Mouse (Mus musculus) MEL (cell line): ENCODE data around the gene Nudt16. TPM values are rescaled to one million over a fixed set of nuclear protein-coding genes. Genes with fewer than 3 reads are reported as not detected.

Experiments
- DNase-seq: peaks from one replicate; pipeline ENCODE4 v3.0.0; 2011; ENCODE audit warnings: low read depth, low spot score
- H3K27ac ChIP-seq: 2 replicates; pipeline ENCODE4 v1.5.1; 2012; ENCODE audit warnings: low read depth, mild to moderate bottlenecking, control low read depth, low read length, moderate library complexity; ENCODE audit not compliant: control insufficient read depth
- H3K27me3 ChIP-seq, 2 experiments: fragments of 150-350 bp in 1 of 2; sonication (generic) in 1 of 2; 2 replicates each; pipeline ENCODE4 v1.6.1; 2012; ENCODE audit warnings: low read length in 2 of 2, mild to moderate bottlenecking in 2 of 2, improper control_type of control experiment in 1 of 2, moderate library complexity in 1 of 2; ENCODE audit not compliant: insufficient read depth in 2 of 2, control insufficient read depth in 1 of 2
- H3K36me3 ChIP-seq, 2 experiments: 2 replicates each; pipeline ENCODE4 v1.6.1; 2012 to 2014; ENCODE audit warnings: low read length in 2 of 2, improper control_type of control experiment in 1 of 2, inconsistent platforms in 1 of 2, mild to moderate bottlenecking in 1 of 2; ENCODE audit not compliant: insufficient read depth in 2 of 2, control insufficient read depth in 1 of 2
- H3K4me1 ChIP-seq, 2 experiments: fragments of 150-350 bp in 1 of 2; sonication (generic) in 1 of 2; 2 replicates each; pipeline ENCODE4 v1.6.1; 2012; ENCODE audit warnings: low read length in 2 of 2, improper control_type of control experiment in 1 of 2, mild to moderate bottlenecking in 1 of 2; ENCODE audit not compliant: insufficient read depth in 2 of 2, control insufficient read depth in 1 of 2
- H3K4me3 ChIP-seq, 2 experiments: fragments of 150-350 bp in 1 of 2; sonication (generic) in 1 of 2; 2 replicates each; pipeline ENCODE4 v1.5.1; 2012; ENCODE audit warnings: low read depth in 2 of 2, low read length in 2 of 2, mild to moderate bottlenecking in 2 of 2, moderate library complexity in 2 of 2, control low read depth in 1 of 2, improper control_type of control experiment in 1 of 2; ENCODE audit not compliant: control insufficient read depth in 1 of 2, insufficient read depth in 1 of 2
- H3K79me2 ChIP-seq: 2 replicates; pipeline ENCODE4 v1.6.1; 2012; ENCODE audit warnings: mild to moderate bottlenecking, low read length, moderate library complexity; ENCODE audit not compliant: control insufficient read depth, poor library complexity, insufficient read depth
- H3K9ac ChIP-seq: 2 replicates; pipeline ENCODE4 v1.6.1; 2012; ENCODE audit warnings: low read depth, mild to moderate bottlenecking, control low read depth, low read length, moderate library complexity; ENCODE audit not compliant: control insufficient read depth, poor library complexity, severe bottlenecking
- H3K9me3 ChIP-seq: fragments of 150-350 bp; sonication (generic); replicated peaks from 2 replicates; pipeline ENCODE4 v1.6.1; 2012; ENCODE audit warnings: mild to moderate bottlenecking, low read length, improper control_type of control experiment, moderate library complexity; ENCODE audit not compliant: insufficient read depth
- BHLHE40 ChIP-seq: IDR thresholded peaks from 2 replicates; pipeline ENCODE4 v1.6.1; 2012; ENCODE audit warnings: low read depth, mild to moderate bottlenecking, inconsistent platforms, low read length, improper control_type of control experiment, borderline replicate concordance
- EP300 ChIP-seq, 2 experiments: IDR thresholded peaks; 2 replicates each; pipeline ENCODE4 v1.6.1; 2011; ENCODE audit warnings: improper control_type of control experiment in 2 of 2, low read length in 2 of 2, low read depth in 1 of 2, mild to moderate bottlenecking in 1 of 2
- ETS1 ChIP-seq: IDR thresholded peaks from 2 replicates; pipeline ENCODE4 v1.6.1; 2012; ENCODE audit warnings: low read depth, mild to moderate bottlenecking, inconsistent platforms, low read length, improper control_type of control experiment, moderate library complexity
- GABPA ChIP-seq: IDR thresholded peaks from 2 replicates; pipeline ENCODE4 v1.6.1; 2012; ENCODE audit warnings: low read depth, mild to moderate bottlenecking, inconsistent platforms, low read length, improper control_type of control experiment, moderate library complexity
- GATA1 ChIP-seq: IDR thresholded peaks from 2 replicates; pipeline ENCODE4 v1.6.1; 2011; ENCODE audit warnings: low read depth, low read length, improper control_type of control experiment
- HCFC1 ChIP-seq: IDR thresholded peaks from 2 replicates; pipeline ENCODE4 v1.6.1; 2012; ENCODE audit warnings: low read depth, mild to moderate bottlenecking, inconsistent platforms, low read length, improper control_type of control experiment, moderate library complexity
- MAX ChIP-seq: IDR thresholded peaks from 2 replicates; pipeline ENCODE4 v1.6.1; 2011; ENCODE audit warnings: low read length, improper control_type of control experiment
- MAZ ChIP-seq: IDR thresholded peaks from 2 replicates; pipeline ENCODE4 v1.6.1; 2012; ENCODE audit warnings: low read depth, mild to moderate bottlenecking, inconsistent platforms, low read length, improper control_type of control experiment
- MYB ChIP-seq: IDR thresholded peaks from 2 replicates; pipeline ENCODE4 v1.6.1; 2011; ENCODE audit warnings: mild to moderate bottlenecking, low read depth, low read length, improper control_type of control experiment
- NELFE ChIP-seq: IDR thresholded peaks from 2 replicates; pipeline ENCODE4 v1.6.1; 2011; ENCODE audit warnings: low read depth, low read length, improper control_type of control experiment
- POLR2A ChIP-seq, 2 experiments: IDR thresholded peaks; 2 replicates each; pipeline ENCODE4 v1.6.1; 2011 to 2012; ENCODE audit warnings: low read length in 2 of 2, mild to moderate bottlenecking in 2 of 2, control low read depth in 1 of 2, improper control_type of control experiment in 1 of 2, low read depth in 1 of 2, moderate library complexity in 1 of 2; ENCODE audit not compliant: control insufficient read depth in 1 of 2, insufficient read depth in 1 of 2, poor library complexity in 1 of 2
- RAD21 ChIP-seq: IDR thresholded peaks from 2 replicates; pipeline ENCODE4 v1.6.1; 2011; ENCODE audit warnings: mild to moderate bottlenecking, low read depth, low read length, improper control_type of control experiment
- RCOR1 ChIP-seq: IDR thresholded peaks from 2 replicates; pipeline ENCODE4 v1.6.1; 2012; ENCODE audit warnings: low read depth, mild to moderate bottlenecking, inconsistent platforms, low read length, improper control_type of control experiment
- SIN3A ChIP-seq: IDR thresholded peaks from 2 replicates; pipeline ENCODE4 v1.6.1; 2012; ENCODE audit warnings: low read length, improper control_type of control experiment, inconsistent platforms
- SMC3 ChIP-seq: IDR thresholded peaks from 2 replicates; pipeline ENCODE4 v1.6.1; 2011; ENCODE audit warnings: low read depth, low read length, improper control_type of control experiment
- TCF12 ChIP-seq: IDR thresholded peaks from 2 replicates; pipeline ENCODE4 v1.6.1; 2014; ENCODE audit warnings: low read depth, mild to moderate bottlenecking, inconsistent platforms, low read length, improper control_type of control experiment, moderate library complexity
- polyA plus RNA-seq, 2 experiments: library from polyadenylated mRNA; stranded (reverse) in 1 of 2; unstranded in 1 of 2; fragments of >175 nt in 1 of 2; fragments of >200 nt in 1 of 2; gene quantifications; 2 replicates each; pipeline versions ENCODE4 v1.2.1 to v1.2.4; 2012; ENCODE audit warnings: low replicate concordance in 2 of 2, low read depth in 1 of 2; ENCODE audit not compliant: insufficient read length in 2 of 2, insufficient read depth in 1 of 2, missing spikeins in 1 of 2
- total RNA-seq: library from RNA; depleted of rRNA; stranded (reverse); fragments of 300-350 nt; gene quantifications from 2 replicates; pipeline ENCODE4 v1.2.3, GENCODE M21; 2012; rRNA removed

Gene Nudt16
- total and polyA plus RNA-seq, 3 experiments, result 3.4 to 8.2 TPM; not detected in 1

DNA sequence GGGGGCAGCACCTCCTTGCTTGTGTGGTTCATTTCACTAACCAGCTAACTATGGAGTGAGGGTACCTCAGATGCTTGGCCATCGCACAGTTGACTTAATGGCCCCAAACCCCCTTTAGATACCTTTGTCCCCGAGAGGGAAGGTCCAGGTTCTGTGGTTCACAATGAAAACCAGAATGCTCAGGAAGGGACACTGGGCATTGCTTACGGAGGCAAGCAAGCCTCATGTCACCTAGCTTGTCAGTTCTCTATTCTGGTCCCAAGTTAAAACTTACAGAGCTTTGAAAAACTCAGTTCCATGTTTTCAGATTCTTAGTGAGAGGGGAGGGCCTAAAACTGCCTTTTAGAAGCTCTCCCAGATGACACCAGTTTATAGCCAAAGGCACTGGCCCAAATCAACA, 51.4 kb downstream of the Nudt16 start:
- no peak overlapping the region for H3K27ac ChIP-seq
- H3K27me3 ChIP-seq, result no peaks in the 10 kb centered on the region
- no peak overlapping the region for H3K4me3 ChIP-seq
- no peaks in the 10 kb centered on the region; a peak in 1 of 4 replicates for H3K36me3 ChIP-seq
- H3K79me2 ChIP-seq, result no peaks in the 10 kb centered on the region
- H3K9ac ChIP-seq, result no peak overlapping the region
- DNase-seq, result no peak
- TF ChIP-seq HCFC1, result no peak
- TF ChIP-seq SMC3, result no peak
- no peak for TF ChIP-seq GABPA
- TF ChIP-seq MAX, result no peak
- TF ChIP-seq RAD21, result no peak
- TF ChIP-seq BHLHE40, result no peak
- TF ChIP-seq ETS1, result no peak
- no peak for TF ChIP-seq RCOR1
- TF ChIP-seq SIN3A, result no peak
- TF ChIP-seq TCF12, result no peak
- TF ChIP-seq POLR2A (IDR thresholded peaks at IDR 0.05; ENCODE audit: control insufficient read depth in 1 of 2, insufficient read depth in 1 of 2, low read depth in 1 of 2, low read length in 2 of 2, poor library complexity in 1 of 2), result no peak
- TF ChIP-seq MYB, result no peak
- no peak for TF ChIP-seq MAZ
- no peak for TF ChIP-seq GATA1
- no peak for TF ChIP-seq EP300 (IDR thresholded peaks at IDR 0.05; ENCODE audit: low read depth in 1 of 2, low read length in 2 of 2)
- no peak for TF ChIP-seq NELFE
- H3K9me3 ChIP-seq, result no peaks in the 10 kb centered on the region
- no peaks in the 10 kb centered on the region for H3K4me1 ChIP-seq

Other genes with a start within 250 kb of the Nudt16 start
- gene Mrpl3, start 78.6 kb downstream of the Nudt16 start, total RNA-seq, result 187 and 209 TPM in 2 replicates
- gene Mrpl3, start 78.6 kb downstream of the Nudt16 start, polyA plus RNA-seq, result 100 to 1,000 TPM in 1 of 2 experiments, not detected in 1; 177 TPM
- gene 1700080E11Rik, start 13.3 kb upstream of the Nudt16 start, total RNA-seq, result not detected in 2 replicates
- not detected for gene 1700080E11Rik, start 13.3 kb upstream of the Nudt16 start, polyA plus RNA-seq